Mouse (Mus musculus) bone marrow, adult 2 months (tissue): ENCODE data around the gene Gda.

Source experiments
- CTCF ChIP-seq: fragments of 200-500 bp; IDR thresholded peaks from 2 replicates; pipeline ENCODE4 v1.5.1; 2011; ENCODE audit warnings: low read length, control low read depth; ENCODE audit not compliant: control insufficient read depth, insufficient read depth
- POLR2A ChIP-seq: fragments of 200-500 bp; IDR thresholded peaks from 2 replicates; pipeline ENCODE4 v1.6.1; 2011; ENCODE audit warnings: low read depth, mild to moderate bottlenecking, control low read depth, low read length, borderline replicate concordance; ENCODE audit not compliant: control insufficient read depth

GRCm38 (mm10) chr19:21457461-21457860, 15.8 kb downstream of the Gda start:
- TF ChIP-seq CTCF (no peak), POLR2A (no peak)
